Mouse (Mus musculus) 3134 (cell line): ENCODE measurements around the gene Phb.
"Not testable (repeated sequence)": the region's sequence is repeated elsewhere in the genome, so short reads cannot be mapped to it uniquely, and the experiment has no call there.

ENCODE experiments used
- DNase-seq: peaks from one replicate; pipeline ENCODE4 v3.0.0-alpha.2; 2011; ENCODE audit warnings: low spot score; ENCODE audit not compliant: insufficient read length; ENCODE audit errors: extremely low read depth

Phb gene

GRCm38 (mm10) chr11:95649560-95649959 is 17.2 kb upstream of the Phb start:
- DNase-seq, result no peak

GRCm38 (mm10) chr11:95650001-95650400 is 16.8 kb upstream of the Phb start:
- no peak for DNase-seq

DNA sequence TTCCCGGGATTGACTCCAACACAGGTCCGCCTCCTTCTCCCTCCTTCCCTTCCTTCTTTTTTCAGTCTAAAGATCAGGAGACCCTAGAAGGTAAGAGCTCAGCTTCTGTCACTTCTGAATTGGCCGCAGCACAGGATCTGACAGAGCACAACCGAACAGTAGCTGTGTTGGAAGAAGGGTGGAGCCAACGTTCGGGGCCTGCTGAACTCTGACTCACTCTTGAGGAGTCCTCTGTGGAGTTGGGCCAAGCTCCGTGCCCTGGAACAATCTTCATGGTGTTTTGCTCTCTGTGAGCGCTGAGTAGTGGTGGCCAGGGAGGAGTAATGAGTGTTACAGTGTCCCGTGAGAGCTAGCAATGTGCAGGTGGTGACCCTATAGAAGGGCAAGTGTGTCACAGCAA is 15.8 kb upstream of the Phb start:
- DNase-seq, result peak; percentile 59

DNA sequence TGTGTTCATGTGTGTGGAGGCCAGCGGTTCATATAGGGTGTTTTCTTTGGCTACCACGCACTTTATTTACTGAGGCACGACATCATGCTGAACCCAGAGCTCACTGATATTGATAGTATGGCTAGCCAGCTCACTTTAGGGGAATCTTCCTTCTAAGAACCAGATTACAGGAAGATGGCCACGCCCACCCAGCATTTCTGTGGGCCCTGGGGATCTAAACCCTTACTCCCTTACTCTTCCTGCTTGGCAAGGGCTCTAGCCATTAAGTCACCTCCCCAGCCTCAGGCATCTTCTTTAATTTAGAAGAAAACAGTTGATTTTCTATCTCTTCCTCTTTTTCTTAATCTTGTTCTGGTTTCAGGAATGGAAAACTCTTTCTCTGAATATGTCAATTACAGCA is 9.3 kb upstream of the Phb start:
- no peak for DNase-seq

DNA sequence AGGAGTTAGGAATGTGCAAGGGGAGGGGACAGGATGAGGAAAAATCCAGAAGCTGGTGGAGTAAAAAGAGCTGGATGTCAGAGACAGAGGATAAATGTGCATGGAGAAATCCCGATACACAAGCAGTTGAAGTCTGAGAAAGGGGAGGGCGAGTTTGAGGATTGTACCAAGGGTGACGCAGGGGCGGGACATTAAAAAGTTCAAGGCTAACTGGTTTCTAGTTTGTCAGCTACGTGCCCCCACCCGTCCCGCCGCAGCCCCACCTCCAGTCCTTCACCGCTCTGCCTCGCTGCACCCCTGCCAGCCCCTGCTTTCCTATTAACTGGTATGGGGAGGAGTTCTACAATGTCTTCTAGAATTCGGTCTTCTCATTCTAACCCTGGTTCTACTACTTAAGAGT is 420 bp downstream of the Phb start:
- DNase-seq, result peak; percentile 53

GRCm38 (mm10) chr11:95668086-95668485 is 1.3 kb downstream of the Phb start:
- DNase-seq, result not testable (repeated sequence)

DNA sequence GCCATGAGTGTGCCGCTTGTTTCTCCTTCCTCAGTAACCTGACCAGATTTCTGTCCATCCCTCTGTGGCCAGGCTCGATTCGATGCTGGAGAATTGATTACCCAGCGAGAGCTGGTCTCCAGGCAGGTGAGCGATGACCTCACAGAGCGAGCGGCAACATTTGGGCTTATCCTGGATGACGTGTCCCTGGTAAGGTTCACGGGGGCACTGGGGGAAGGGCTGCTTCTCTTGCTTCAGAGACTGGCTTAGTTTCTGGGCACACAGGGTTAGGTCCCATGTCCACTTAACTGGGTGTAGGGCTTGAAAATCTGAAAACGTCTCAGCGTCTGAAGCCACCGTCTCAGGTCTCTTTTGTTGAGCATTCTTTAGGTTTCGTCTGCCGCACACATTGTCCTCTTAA is 8.7 kb downstream of the Phb start:
- no peak for DNase-seq

- peak; percentile 42 for DNase-seq
Observed at GRCm38 (mm10) chr11:95676307-95676706, 9.6 kb downstream of the Phb start.

DNA sequence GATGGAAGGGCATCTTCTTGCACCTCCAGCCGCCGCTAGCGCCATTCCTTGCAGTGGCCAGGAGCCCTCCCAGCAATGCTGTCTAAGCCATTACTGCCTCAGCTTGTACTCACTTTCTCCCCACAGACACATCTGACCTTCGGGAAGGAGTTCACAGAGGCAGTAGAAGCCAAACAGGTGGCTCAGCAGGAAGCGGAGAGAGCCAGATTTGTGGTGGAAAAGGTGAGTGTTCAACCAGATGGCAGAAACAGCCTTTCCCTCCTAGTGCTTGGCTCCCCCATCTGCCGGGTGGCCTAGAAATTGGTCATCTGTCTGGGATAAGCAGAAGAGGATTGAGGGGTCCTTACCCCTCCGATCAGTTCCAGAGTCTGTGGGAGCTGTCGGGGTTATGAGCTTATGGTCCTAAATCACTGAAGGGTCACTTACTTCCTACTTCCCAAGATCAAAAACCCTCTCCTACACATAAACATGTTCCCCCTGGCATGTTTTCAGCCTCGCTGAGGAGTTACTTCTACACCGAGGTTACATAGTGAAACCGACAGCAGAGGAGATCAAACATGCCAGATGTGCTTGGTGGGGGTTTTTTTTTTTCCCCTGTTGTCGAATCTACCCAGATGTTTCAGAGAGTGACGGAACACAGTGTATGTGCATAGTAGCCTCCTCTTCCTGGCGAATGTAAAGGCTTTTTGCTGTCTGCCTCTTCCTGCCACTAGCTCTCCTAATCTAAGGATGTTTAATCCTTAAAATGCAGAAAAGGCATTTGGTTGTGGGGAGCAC is 11.4 kb downstream of the Phb start:
- DNase-seq, result no peak

DNA sequence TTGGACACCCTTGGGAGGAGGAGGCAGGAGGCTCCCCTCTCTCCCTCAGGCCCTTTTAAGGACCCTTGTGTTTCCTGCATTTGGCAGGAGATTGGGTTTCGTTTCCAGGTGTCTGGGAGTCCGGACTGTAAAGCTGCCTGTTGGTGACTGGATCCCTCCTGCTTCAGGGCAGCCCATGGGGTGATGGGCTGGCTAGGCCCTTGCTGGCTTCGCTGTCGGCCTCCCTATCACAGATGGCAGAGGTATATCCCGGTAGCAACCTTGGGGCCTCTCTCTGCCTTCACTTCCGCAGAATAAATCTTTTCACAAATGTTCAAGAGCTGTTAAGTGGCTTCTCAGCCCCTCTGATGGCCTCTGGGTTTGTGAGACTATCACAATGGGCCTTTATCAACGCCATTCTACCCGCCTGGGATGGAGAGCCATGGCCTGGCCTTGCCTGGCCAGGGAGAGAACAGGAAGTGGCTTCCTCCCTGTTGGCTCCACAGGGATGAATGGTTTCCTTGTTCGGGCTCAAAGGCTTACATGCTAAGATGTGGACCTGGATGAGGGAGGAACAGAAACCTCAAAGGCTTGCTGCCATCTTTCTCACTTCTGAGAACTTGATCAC is 15.3 kb downstream of the Phb start:
- DNase-seq, result no peak

DNA sequence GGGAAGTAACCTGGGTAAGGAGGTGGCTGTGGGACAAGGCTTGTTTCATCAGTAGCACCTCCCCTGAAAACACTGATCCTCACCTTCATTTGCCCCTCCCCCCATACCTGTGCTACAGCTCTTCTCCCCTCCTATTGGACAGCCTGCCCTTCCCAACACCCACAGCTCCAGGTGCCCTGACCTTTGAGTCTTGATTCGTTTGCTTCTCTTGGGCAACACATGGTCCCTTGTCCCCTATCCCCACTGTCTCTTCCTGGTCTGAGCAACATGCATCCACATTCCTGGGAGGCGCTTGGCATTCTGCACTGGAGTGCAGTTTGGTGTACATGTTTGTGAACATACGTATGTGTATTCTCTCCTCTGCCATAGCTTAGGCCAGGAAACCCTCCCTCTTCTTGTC is 16.2 kb downstream of the Phb start:
- no peak for DNase-seq

DNA sequence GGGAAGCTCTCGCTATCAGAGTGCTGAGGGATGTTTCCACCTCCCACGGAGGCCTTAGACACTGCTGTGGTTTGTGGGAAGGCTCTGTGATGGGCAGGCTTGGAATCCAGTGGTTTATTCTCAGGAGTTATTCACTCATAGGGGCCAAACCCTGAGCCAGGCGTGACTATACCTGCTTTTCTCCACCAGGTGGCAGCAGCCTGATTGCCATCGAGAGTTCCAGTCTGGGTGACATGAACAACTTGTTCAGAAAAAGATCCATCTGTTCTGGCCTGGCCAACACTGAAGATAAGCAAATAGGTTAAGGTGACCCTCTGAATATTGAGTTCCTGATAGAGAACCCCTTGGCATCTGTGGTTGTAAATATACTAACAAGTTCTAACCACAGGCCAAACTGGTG is 19.3 kb downstream of the Phb start:
- peak; percentile 39 for DNase-seq

DNA sequence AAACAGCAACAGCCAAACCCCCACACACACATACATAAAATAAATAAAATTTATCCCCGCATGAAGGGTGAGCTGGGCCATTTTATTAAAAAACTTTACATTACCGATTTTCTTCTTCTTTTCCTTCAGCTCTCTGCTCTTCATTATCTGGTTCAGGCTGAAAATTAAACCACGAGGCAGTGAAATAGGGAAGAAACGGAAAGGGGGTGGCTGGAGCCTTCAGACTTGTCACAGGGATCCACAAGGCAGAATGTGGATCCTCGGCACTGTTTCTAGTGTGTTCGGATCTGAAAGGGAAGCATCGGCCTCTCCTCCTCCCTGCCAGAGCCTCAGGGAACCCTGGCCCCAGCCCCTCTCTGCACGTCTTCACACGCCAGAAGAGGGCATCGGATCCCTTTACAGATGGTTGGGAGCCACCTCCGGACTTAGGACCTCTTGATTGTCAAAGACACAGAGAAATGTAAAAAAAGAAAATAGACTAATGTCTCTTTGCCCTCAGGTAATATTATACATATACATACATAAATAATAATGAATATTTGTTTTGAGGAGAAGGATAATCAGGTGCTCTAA is 20.4 kb downstream of the Phb start:
- DNase-seq, result no peak

- no peak for DNase-seq
Observed at GRCm38 (mm10) chr11:95688515-95688914, 21.8 kb downstream of the Phb start.

DNA sequence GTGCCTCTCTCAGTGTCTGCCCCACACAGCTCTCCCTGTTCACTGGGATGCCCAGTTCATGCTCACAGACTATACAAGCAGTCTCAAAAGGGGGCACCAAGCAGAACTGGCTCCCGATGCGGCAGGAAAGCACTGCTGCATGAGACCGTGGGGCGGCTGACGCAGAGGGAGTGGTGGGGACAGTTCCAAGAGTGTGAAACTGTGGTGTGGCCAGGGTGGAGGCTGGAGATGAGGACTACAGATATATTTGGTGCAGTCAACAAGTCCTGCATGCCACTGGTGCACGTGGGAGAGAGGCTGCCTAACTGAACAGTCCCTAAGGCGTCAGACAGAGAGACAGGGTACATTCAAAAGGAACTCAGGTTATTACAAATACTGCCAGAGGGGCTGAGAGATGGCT is 22.2 kb downstream of the Phb start:
- DNase-seq, result no peak

DNA sequence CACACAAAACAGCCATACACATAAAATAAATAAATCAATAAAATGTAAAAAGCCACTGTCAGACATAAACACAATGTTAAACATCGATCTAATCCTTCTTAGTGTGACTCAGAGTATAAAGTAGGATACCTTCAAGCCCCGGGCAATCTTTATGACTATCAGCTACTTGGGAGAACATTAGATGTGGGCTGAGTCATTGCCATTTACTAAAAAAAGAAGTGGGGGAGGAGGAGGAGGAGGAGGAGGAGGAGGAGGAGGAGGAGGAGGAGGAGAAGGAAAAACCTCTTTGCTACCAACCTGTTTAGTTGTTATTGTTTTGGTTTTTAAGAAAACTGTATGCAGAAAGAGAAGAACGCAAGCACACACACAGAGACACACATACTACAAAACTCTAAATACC is 22.8 kb downstream of the Phb start:
- no peak for DNase-seq

DNA sequence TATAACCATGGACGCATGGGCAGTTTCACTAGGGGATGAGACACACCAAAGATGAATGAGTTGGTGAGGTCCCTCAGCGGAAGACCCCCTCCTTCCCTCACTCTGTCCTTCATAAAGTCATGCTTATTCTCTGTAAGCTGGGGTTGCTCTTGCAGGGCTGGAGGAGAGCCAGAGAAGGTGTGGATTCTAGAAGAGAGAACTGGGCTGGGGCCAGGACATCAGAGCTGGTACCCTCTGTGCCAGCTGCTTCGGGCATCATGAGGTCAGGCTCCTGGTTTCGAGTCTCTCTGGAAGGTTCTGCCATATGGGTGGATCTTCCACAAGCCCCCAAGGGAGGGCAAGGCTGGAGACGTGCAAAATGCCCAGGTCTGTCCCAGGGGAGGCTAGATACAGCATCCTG is 31.8 kb downstream of the Phb start:
- no peak for DNase-seq

DNA sequence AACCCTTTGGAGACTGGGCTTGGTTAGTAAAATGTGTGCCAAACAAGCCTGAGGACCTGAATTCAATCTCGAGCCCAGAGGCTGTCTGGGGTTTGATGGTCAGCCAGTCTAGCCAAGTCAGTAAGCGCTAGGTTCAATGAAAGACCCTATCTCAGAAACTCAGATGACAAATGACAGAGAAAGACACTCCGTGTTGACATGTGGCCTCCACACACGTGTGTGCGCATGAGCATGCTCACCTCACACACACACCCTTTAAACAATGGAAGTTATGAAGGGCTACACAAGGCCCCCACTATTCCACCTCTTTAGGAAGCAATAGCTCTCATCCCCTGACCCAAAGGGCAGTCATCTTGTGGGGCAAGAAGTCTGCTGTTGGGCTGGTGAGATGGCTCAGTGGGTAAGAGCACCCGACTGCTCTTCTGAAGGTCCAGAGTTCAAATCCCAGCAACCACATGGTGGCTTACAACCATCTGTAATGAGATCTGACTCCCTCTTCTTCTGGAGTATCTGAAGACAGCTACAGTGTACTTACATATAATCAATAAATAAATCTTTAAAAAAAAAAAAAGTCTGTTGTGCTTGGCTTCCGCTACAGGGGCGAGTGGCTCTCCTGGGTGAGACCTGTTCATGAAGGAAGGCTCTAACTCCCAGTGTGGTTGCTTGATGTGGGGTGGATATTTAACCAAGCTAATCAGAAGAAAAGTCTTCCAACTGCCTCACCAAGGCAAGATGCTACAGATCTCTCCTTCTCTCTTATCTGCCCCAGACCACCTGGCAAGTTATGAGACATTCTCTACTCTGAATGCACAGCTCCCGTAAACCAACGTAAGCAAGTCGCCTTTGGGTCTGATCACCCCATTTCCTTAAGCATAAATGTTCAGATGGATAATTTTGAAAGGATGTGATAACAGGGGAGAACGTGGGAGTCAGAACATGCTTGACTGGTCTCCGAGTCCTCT is 34.3 kb downstream of the Phb start:
- no peak for DNase-seq

- no peak for DNase-seq
Observed at GRCm38 (mm10) chr11:95704032-95704969, 37.5 kb downstream of the Phb start.

DNA sequence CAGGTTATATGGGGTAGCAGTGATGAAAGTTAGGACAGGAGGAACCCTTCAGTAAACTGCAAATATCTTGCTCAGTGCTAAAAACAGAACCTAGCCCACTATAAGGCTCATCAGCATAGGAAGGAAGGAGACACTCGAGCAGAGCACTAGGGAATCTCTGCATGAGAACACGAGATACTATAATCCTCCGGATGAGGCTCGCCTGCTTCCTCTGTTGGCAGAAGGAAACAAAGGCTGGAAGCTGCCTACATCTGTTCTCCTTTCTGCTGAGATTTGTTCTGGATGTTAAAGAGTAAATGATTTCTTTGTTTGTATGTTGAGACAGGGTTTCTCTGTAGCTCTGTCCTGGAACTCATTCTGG is 38.2 kb downstream of the Phb start:
- no peak for DNase-seq
